Mouse (Mus musculus): ENCODE results near the gene Olfr1387. TPM values are rescaled to one million over a fixed set of nuclear protein-coding genes. Genes with fewer than 3 reads are reported as not detected.
"Not testable (repeated sequence)": the region's sequence is repeated elsewhere in the genome, so short reads cannot be mapped to it uniquely, and the experiment has no call there.

Gene Olfr1387
- total RNA-seq (2021), result not detected
- long read RNA-seq, experiment 1, result 0 reads
- long read RNA-seq, experiment 2, result 0 reads

DNA sequence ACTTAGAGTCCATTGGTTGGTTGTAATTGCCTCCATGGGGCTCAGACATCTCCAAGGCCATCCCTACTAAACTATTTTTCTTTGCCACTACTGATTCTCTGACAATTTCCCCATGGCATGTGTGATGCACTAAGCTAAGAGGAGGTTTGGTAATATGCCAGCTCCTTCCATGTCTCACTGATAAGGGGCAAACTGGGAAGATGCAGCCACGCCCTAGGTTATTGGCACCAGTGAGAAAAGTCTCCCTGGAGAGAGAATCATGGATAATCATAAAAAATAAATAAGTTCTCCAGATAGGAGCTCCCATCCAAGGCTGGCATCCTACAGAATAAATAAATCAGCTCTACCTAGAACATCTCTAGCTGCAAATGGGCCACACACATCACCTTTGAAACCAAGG lies at the start of gene Olfr1387:
Olfr1387 (plus strand) TSS at position 301 of the 400 bp plus-strand sequence.
- DNase-seq, result no peak
- intact Hi-C loops (cut with DNase I; ENCODE audit: low total_unique reads), result no loop called here

DNA sequence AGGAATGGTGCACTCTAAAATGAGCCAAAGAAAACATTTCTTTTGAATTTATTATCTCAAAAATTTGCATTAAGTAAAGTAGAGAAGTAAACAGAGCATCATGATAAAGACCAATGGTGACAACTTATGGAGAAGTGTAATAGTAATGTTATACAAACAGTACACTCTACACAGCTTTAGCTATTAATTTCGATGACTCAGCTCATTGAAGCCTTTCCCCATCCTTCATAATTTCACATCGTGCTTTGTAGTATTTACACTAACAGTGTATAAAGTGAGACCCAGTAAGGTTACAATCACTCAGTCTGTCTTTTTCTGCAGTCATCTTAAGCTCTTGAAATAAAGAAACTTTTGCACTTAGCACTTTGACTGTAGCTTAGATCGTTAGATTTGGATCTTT lies 48.4 kb upstream of the Olfr1387 start:
- DNase-seq, result no peak
- intact Hi-C loops (cut with DNase I; ENCODE audit: low total_unique reads), result no loop called here

DNA sequence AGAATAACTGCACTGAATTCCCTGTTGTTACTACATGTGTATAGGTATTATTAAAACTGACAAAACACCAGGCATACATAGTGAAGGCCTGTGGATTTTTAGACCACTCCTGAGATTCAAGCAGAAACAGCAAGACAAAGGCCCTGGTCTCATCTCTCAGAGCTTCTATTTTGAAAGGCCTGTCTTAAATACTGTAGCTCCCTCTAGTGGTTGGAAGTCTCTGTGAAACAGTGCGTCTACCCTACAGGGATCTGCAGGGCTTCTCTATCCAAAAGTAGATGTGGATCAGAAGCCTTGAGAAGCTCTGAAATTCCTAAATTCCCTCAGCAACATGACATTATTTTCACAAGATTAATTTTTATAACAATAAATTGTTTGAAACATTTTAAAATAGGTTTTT lies 44.6 kb upstream of the Olfr1387 start:
- intact Hi-C loops (cut with DNase I; ENCODE audit: low total_unique reads), result no loop called here
- DNase-seq, result no peak

DNA sequence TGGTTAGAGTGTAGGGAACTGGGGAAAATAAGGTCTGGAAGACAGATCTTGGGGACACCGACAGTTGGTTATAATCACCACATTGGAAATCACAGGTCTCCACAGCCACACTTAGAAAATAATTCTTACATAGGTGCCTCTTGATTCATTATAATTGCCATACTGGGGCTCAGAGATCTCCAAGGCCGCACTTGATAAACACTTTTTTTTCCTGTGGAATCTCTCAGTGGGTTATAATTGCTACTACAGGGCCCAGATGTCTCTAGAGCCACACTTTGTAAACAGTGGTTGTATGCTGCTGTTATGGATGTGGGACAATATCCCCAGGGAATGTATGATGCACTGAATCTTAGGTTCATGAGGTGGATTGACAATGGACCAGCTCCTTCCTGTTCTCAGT lies 32.4 kb upstream of the Olfr1387 start, which contains the start of gene Olfr1389:
Olfr1389 (plus strand) TSS at position 301 of the 400 bp plus-strand sequence.
- intact Hi-C loops (cut with DNase I; ENCODE audit: low total_unique reads), result no loop called here

DNA sequence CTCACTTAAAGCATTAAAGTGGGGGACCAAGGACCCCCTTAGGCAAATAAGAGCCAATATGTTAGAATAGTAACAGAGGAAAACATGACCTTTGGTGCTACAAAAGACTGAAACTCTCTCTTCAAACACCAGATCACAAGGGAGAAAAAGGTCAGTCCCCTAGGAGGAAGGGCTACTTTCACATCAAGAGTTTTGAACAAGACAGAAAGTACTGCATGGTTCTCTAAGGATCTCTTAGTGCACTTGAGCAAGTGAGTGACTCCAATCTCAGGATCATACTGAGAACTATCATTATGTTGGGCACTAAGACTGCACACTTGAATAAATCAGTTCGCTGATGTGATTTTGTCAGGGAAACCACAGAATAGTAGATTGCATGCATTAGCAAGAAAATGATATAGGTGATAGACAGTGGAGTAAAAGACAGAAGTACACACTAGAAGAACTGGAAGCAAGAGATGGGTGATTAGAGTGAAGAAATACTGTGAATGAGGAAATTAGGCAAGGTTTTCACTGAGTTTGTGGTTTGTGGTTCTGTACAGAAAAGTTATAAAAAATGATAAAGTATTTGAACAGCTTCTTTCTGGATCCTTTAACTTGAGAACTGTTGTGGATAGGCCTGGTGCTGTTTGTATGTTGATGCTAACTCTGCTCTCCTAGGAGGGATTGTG lies 29.8 kb upstream of the Olfr1387 start:
- intact Hi-C loops (cut with DNase I; ENCODE audit: low total_unique reads), result no loop called here
- DNase-seq, result no peak

More for the DNA sequence above, 32.4 kb upstream of the Olfr1387 start, which contains the start of gene Olfr1389:
- DNase-seq, result no peak

DNA sequence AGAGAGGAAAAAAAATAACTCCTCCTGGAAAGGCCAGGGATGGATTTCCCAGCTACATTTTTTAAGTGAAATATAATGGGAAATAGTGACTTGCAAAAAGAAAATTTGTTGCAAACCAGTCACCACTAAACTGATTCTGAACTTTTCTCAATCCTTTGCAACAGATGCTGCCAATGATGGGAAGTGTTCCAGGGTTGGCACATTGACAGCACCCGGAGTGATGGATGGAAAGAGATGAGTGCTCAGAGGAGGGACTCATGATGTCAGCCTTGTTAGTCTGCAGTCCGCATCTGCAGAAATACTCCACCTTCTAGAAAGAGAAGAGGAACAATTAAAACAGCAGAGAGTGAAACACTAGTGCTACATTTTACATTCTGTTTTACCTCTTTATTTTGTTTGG lies 25.5 kb upstream of the Olfr1387 start:
- intact Hi-C loops (cut with DNase I; ENCODE audit: low total_unique reads), result no loop called here
- DNase-seq, result no peak

DNA sequence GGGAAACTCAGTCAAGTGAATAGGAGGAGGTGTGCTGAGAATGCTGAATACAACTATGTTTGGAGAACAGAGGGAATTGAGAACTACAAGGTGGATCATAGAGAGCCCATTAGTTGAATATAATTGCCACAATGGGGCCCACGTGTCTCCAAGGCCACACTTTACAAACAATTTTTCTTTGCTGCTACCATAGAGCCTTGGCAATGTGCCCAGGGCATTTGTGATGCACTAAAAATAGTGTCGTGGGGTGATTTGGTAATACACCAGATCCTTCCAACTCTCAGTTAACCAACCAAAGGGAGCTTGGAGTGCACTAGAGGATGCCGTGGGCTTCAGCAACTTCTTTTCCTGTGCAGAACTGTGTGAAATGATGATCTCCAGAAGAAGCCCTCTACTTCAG lies 18.7 kb upstream of the Olfr1387 start, which contains the start of gene Olfr1388:
Olfr1388 (plus strand) TSS at position 214 of the 400 bp plus-strand sequence.
- intact Hi-C loops (cut with DNase I; ENCODE audit: low total_unique reads), result no loop called here
- no peak for DNase-seq

DNA sequence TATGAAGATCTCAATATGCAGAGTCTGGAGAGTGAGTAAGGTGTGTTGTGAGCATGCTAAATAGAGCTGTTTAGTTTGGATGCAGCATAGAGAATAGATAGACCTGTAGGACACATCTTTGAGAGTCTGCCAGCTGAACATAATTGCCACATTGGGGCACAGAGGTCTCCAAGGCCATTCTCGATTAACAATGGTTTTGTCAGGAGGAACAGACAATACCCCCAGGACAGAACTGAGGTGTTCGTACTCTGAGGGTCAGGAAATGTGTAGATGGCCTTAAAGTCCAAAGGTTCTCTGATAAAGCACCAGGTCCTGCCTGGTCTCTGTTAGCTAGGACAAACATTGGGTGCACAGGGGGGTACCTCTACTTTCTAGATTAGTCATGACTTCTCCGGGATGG lies 9.6 kb downstream of the Olfr1387 start, which contains the start of gene Olfr1386:
Olfr1386 (plus strand) TSS at position 301 of the 400 bp plus-strand sequence.
- DNase-seq; intact Hi-C loops (cut with DNase I; ENCODE audit: low total_unique reads): not testable (repeated sequence)

DNA sequence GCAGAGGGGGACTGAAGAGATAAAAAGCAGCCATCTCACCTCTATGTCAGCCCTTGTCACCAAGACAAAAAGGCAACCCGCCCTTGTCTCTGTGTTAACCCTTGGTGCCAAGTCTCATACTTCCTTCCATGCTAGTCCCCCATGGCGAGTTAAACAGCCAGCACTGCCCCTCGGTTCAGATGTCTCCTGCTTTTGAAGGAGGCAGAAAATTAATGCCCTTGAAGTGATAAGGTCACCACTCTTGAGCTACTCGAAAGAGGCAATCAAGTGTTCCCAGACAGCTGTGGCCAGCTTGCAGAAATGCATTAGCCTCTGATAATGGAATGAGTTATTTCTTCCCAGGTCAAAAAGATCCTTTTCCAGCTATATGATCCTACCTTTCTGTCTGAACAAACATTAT lies 30.8 kb downstream of the Olfr1387 start:
- DNase-seq, result no peak
- intact Hi-C loops (cut with DNase I; ENCODE audit: low total_unique reads), result no loop called here

DNA sequence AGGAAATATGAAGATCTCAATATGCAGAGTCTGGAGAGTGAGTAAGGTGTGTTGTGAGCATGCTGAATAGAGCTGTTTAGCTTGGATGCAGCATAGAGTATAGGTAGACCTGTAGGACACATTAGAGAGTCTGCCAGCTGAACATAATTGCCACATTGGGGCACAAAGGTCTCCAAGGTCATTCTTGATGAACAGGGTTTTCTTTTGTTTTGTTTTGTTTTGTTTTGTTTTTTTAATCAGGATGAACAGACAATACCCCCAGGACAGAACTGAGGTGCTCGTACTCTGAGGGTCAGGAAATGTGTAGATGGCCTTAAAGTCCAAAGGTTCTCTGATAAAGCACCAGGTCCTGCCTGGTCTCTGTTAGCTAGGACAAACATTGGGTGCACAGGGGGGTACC lies 33.6 kb downstream of the Olfr1387 start, which contains the start of gene Olfr1385:
Olfr1385 (plus strand) TSS at position 301 of the 400 bp plus-strand sequence.
- intact Hi-C loops (cut with DNase I; ENCODE audit: low total_unique reads); DNase-seq: not testable (repeated sequence)

Other genes starting within 250 kb of the Olfr1387 start
- 10 to 100 TPM; 35.7 to 39.5 TPM for gene Mgat1, start 211.2 kb upstream of the Olfr1387 start, total RNA-seq (2021)
- gene Olfr1393, start 177.0 kb upstream of the Olfr1387 start, total RNA-seq (2021), result under 1 TPM in 1 of 2 experiments, not detected in 1; 0.23 TPM
- not detected for gene Olfr1392, start 170.1 kb upstream of the Olfr1387 start, total RNA-seq (2021)
- gene Olfr10, start 150.6 kb upstream of the Olfr1387 start, total RNA-seq (2021), result not detected
- gene Olfr1391, start 132.6 kb upstream of the Olfr1387 start, total RNA-seq (2021), result not detected
- gene Olfr1390, start 120.2 kb upstream of the Olfr1387 start, total RNA-seq (2021), result not detected
- gene Olfr1389, start 32.3 kb upstream of the Olfr1387 start, total RNA-seq (2021), result not detected
- under 1 TPM; 0.07 to 0.08 TPM for gene Olfr1388, start 18.7 kb upstream of the Olfr1387 start, total RNA-seq (2021)
- gene Olfr1386, start 9.7 kb downstream of the Olfr1387 start, total RNA-seq (2021), result not detected
- not detected for gene Olfr1385, start 33.7 kb downstream of the Olfr1387 start, total RNA-seq (2021)
- gene Olfr1384, start 51.4 kb downstream of the Olfr1387 start, total RNA-seq (2021), result not detected
- not detected for gene Olfr1383, start 64.3 kb downstream of the Olfr1387 start, total RNA-seq (2021)
- gene Olfr1382, start 72.9 kb downstream of the Olfr1387 start, total RNA-seq (2021), result not detected
- not detected for gene Olfr1381, start 88.1 kb downstream of the Olfr1387 start, total RNA-seq (2021)
- not detected for gene Olfr1380, start 101.5 kb downstream of the Olfr1387 start, total RNA-seq (2021)
- 1 to 10 TPM; 4.0 to 4.3 TPM for gene Flt4, start 153.9 kb downstream of the Olfr1387 start, total RNA-seq (2021)
- not detected for gene Scgb3a1, start 208.3 kb downstream of the Olfr1387 start, total RNA-seq (2021)